Mouse (Mus musculus) midbrain, embryonic 14.5 days (tissue): ENCODE data around the gene Hist2h2ac. TPM values are rescaled to one million over a fixed set of nuclear protein-coding genes. Genes with fewer than 3 reads are reported as not detected.
A peak's percentile ranks its signal among the peaks of the same experiment; 100 is the strongest.

Experiments
- ATAC-seq: fragments of 200-750 bp; cut with Nextera tagmentation; 2 replicates; pipeline ENCODE4 v1.8.0; 2017; ENCODE audit warnings: moderate number of reproducible peaks, moderate library complexity; ENCODE audit not compliant: low FRiP score, low TSS enrichment
- DNase-seq: peaks from one replicate; pipeline ENCODE4 v3.0.0-alpha.2; 2015
- H3K27ac ChIP-seq: fragments of 300-500 bp; sonication (generic); replicated peaks from 2 replicates; pipeline ENCODE4 v1.5.1; 2014; ENCODE audit warnings: mild to moderate bottlenecking, low read depth, low read length, moderate library complexity
- H3K27me3 ChIP-seq: fragments of 300-500 bp; sonication (generic); 2 replicates; pipeline ENCODE4 v1.6.1; 2014; ENCODE audit warnings: low read length, control low read depth, mixed read lengths; ENCODE audit not compliant: control insufficient read depth, insufficient read depth
- H3K36me3 ChIP-seq: fragments of 300-500 bp; sonication (generic); 2 replicates; pipeline ENCODE4 v1.6.1; 2014; ENCODE audit warnings: low read length, control low read depth; ENCODE audit not compliant: control insufficient read depth, insufficient read depth
- H3K4me1 ChIP-seq: fragments of 300-500 bp; sonication (generic); 2 replicates; pipeline ENCODE4 v1.6.1; 2014; ENCODE audit warnings: mild to moderate bottlenecking, antibody characterized with exemption, low read length, control low read depth; ENCODE audit not compliant: control insufficient read depth, insufficient read depth
- H3K4me2 ChIP-seq: fragments of 300-500 bp; sonication (generic); 2 replicates; pipeline ENCODE4 v1.6.1; 2014; ENCODE audit warnings: mild to moderate bottlenecking, low read length, moderate library complexity
- H3K4me3 ChIP-seq: fragments of 300-500 bp; sonication (generic); replicated peaks from 2 replicates; pipeline ENCODE4 v1.5.1; 2014; ENCODE audit warnings: low read depth, low read length
- H3K9ac ChIP-seq: fragments of 300-500 bp; sonication (generic); replicated peaks from 2 replicates; pipeline ENCODE4 v1.6.1; 2014; ENCODE audit warnings: mild to moderate bottlenecking, low read length, moderate library complexity
- H3K9me3 ChIP-seq: fragments of 300-500 bp; sonication (generic); 2 replicates; pipeline ENCODE4 v1.6.1; 2016; ENCODE audit warnings: low read length, control low read depth, mixed read lengths; ENCODE audit not compliant: control insufficient read depth
- WGBS: fragments of 180-500 bp; shearing (Covaris S2); extraction: QIAGEN DNeasy Blood & Tissue Kit; methylation state at CpG from one replicate; pipeline ENCODE4 v1.1.7; 2014; 5-methylcytosine and 5-hydroxymethylcytosine counted together
- polyA plus RNA-seq: library from polyadenylated mRNA; unstranded; fragments of >200 nt; fragmentation: Nextera tagmentation; extraction: Ambion mirVana; gene quantifications from 2 replicates; pipeline ENCODE4 v1.2.1, GENCODE M21; 2014

Gene Hist2h2ac
- polyA plus RNA-seq, 1 experiment from 2014 or later: 2.8 TPM

- Histone ChIP-seq H3K27me3 (no peaks in the 10 kb centered on the region), H3K4me1 (peaks cover 13% of the 10 kb centered on the region; the same call in 1 of the 2 replicates), H3K27ac (no peak overlapping the region), H3K9me3 (no peaks in the 10 kb centered on the region), H3K36me3 (no peaks in the 10 kb centered on the region), H3K4me2 (peak overlapping the region; percentile 53), H3K9ac (no peak overlapping the region), H3K4me3 (no peak overlapping the region)
- WGBS: 85% methylated on average over 4 of the region's 4 CpGs
- no peak for ATAC-seq
- no peak for DNase-seq
These were observed 16.2 kb upstream of the Hist2h2ac start for GRCm38 (mm10) chr3:96236834-96237334.

- no peak overlapping the region for H3K9ac ChIP-seq
- H3K27ac ChIP-seq: no peak overlapping the region
These were observed 15.2 kb upstream of the Hist2h2ac start for GRCm38 (mm10) chr3:96235836-96236235.

GRCm38 (mm10) chr3:96234914-96235313, 14.2 kb upstream of the Hist2h2ac start:
- WGBS: 93% methylated on average over 2 of the region's 2 CpGs
- ATAC-seq (no peak), DNase-seq (no peak)
- Histone ChIP-seq H3K36me3 (no peaks in the 10 kb centered on the region), H3K4me3 (no peak overlapping the region), H3K27me3 (no peaks in the 10 kb centered on the region), H3K9ac (no peak overlapping the region), H3K9me3 (no peaks in the 10 kb centered on the region), H3K4me1 (peaks cover 10% of the 10 kb centered on the region; the same call in 1 of the 2 replicates), H3K4me2 (no peak overlapping the region), H3K27ac (no peak overlapping the region)

More at GRCm38 (mm10) chr3:96235836-96236235, 15.2 kb upstream of the Hist2h2ac start:
- Histone ChIP-seq H3K4me1 (peaks cover 12% of the 10 kb centered on the region; the same call in 1 of the 2 replicates), H3K36me3 (no peaks in the 10 kb centered on the region), H3K4me3 (no peak overlapping the region), H3K4me2 (no peak overlapping the region), H3K9me3 (no peaks in the 10 kb centered on the region), H3K27me3 (no peaks in the 10 kb centered on the region)
- ATAC-seq: no peak
- WGBS: 70% methylated on average over 3 of the region's 3 CpGs
- no peak for DNase-seq

- no peak overlapping the region for H3K9ac ChIP-seq
- no peaks in the 10 kb centered on the region for H3K9me3 ChIP-seq
- no peaks in the 10 kb centered on the region for H3K27me3 ChIP-seq
- H3K27ac ChIP-seq: no peak overlapping the region
- no peak overlapping the region for H3K4me3 ChIP-seq
- no peaks in the 10 kb centered on the region for H3K4me1 ChIP-seq
- ATAC-seq: no peak
- no peak overlapping the region for H3K4me2 ChIP-seq
- DNase-seq: no peak
- H3K36me3 ChIP-seq: no peaks in the 10 kb centered on the region
- 52% methylated on average over 2 of the region's 2 CpGs for WGBS
These were observed 11.1 kb upstream of the Hist2h2ac start for GRCm38 (mm10) chr3:96231758-96232120.

- 78% methylated on average over 4 of the region's 4 CpGs for WGBS
- ATAC-seq: no peak
These were observed 10.5 kb upstream of the Hist2h2ac start for GRCm38 (mm10) chr3:96230910-96231757.

GRCm38 (mm10) chr3:96230404-96230803, 9.7 kb upstream of the Hist2h2ac start:
- no peaks in the 10 kb centered on the region for H3K9me3 ChIP-seq
- WGBS: 75% methylated on average over 2 of the region's 2 CpGs

More at GRCm38 (mm10) chr3:96230910-96231757, 10.5 kb upstream of the Hist2h2ac start:
- no peaks in the 10 kb centered on the region for H3K36me3 ChIP-seq
- no peak overlapping the region for H3K9ac ChIP-seq
- no peaks in the 10 kb centered on the region for H3K9me3 ChIP-seq
- no peaks in the 10 kb centered on the region for H3K27me3 ChIP-seq
- no peaks in the 10 kb centered on the region for H3K4me1 ChIP-seq
- no peak overlapping the region for H3K27ac ChIP-seq
- H3K4me3 ChIP-seq: no peak overlapping the region
- DNase-seq: no peak
- H3K4me2 ChIP-seq: no peak overlapping the region

GRCm38 (mm10) chr3:96228828-96229227, 8.1 kb upstream of the Hist2h2ac start:
- H3K4me3 ChIP-seq: no peak overlapping the region
- H3K4me1 ChIP-seq: 0 out of 2 replicates have a peak, but pooled peaks cover 7% of the 10 kb centered on the region
- DNase-seq: no peak
- no peak overlapping the region for H3K9ac ChIP-seq
- H3K27ac ChIP-seq: no peak overlapping the region
- H3K4me2 ChIP-seq: no peak overlapping the region
- no peaks in the 10 kb centered on the region for H3K36me3 ChIP-seq
- no peak for ATAC-seq
- 71% methylated on average over 2 of the region's 2 CpGs for WGBS
- H3K9me3 ChIP-seq: no peaks in the 10 kb centered on the region
- H3K27me3 ChIP-seq: no peaks in the 10 kb centered on the region

More at GRCm38 (mm10) chr3:96230404-96230803, 9.7 kb upstream of the Hist2h2ac start:
- no peaks in the 10 kb centered on the region for H3K27me3 ChIP-seq
- no peak overlapping the region for H3K4me2 ChIP-seq
- no peaks in the 10 kb centered on the region for H3K36me3 ChIP-seq
- H3K27ac ChIP-seq: no peak overlapping the region
- H3K4me3 ChIP-seq: no peak overlapping the region
- DNase-seq (no peak), ATAC-seq (no peak)
- 0 out of 2 replicates have a peak, but pooled peaks cover under 1% of the 10 kb centered on the region for H3K4me1 ChIP-seq
- no peak overlapping the region for H3K9ac ChIP-seq

GRCm38 (mm10) chr3:96226695-96227648, 6.3 kb upstream of the Hist2h2ac start:
- Histone ChIP-seq H3K9me3 (no peaks in the 10 kb centered on the region), H3K27me3 (no peaks in the 10 kb centered on the region), H3K9ac (0 out of 2 replicates have a peak overlapping the region, but pooled peaks have one; percentile 2), H3K4me2 (no peak overlapping the region), H3K4me1 (peaks cover 11% of the 10 kb centered on the region), H3K4me3 (no peak overlapping the region), H3K27ac (no peak overlapping the region), H3K36me3 (no peaks in the 10 kb centered on the region)
- DNase-seq (no peak), ATAC-seq (no peak)
- WGBS: 83% methylated on average over 8 of the region's 8 CpGs
